Mouse (Mus musculus): Measurements from ENCODE around the gene Mapk9. TPM values are rescaled to one million over a fixed set of nuclear protein-coding genes. Genes with fewer than 3 reads are reported as not detected.

The Mapk9 gene
- polyA plus RNA-seq, 1 experiment = 42.6 TPM

Other genes starting within 250 kb of the Mapk9 start
- gene Flt4, start 237.5 kb upstream of the Mapk9 start, polyA plus RNA-seq (2012; ENCODE audit: insufficient read depth, insufficient read length, missing spikeins) = 2.1 and 2.7 TPM in 2 replicates
- not detected in 2 replicates for gene Scgb3a1, start 183.1 kb upstream of the Mapk9 start, polyA plus RNA-seq (2012; ENCODE audit: insufficient read depth, insufficient read length, missing spikeins)
- 9.9 and 10.8 TPM in 2 replicates for gene Cnot6, start 134.0 kb upstream of the Mapk9 start, polyA plus RNA-seq (2012; ENCODE audit: insufficient read depth, insufficient read length, missing spikeins)
- gene Gfpt2, start 52.6 kb upstream of the Mapk9 start, polyA plus RNA-seq (2012; ENCODE audit: insufficient read depth, insufficient read length, missing spikeins) = 6.9 and 14.4 TPM in 2 replicates
- 1.2 TPM in 1 of 2 replicates, not detected in the other for gene Rasgef1c, start 55.1 kb downstream of the Mapk9 start, polyA plus RNA-seq (2012; ENCODE audit: insufficient read depth, insufficient read length, missing spikeins)
- 78.5 and 97.9 TPM in 2 replicates for gene Rnf130, start 178.6 kb downstream of the Mapk9 start, polyA plus RNA-seq (2012; ENCODE audit: insufficient read depth, insufficient read length, missing spikeins)

All from brown adipose tissue, adult 24 weeks (tissue).